In genomic region chr13:112335531-112335930, GRCm38 (mm10) we compare ENCODE assay signal across 13 mouse cellular contexts. TPM values are rescaled to one million over a fixed set of nuclear protein-coding genes. Genes with fewer than 3 reads are reported as not detected.
DNase-seq lines count a peak whose midpoint lies in the region; ATAC-seq and TF ChIP-seq lines count a peak whose summit lies in the region.
"Had no signal": no experiment of that assay in that cellular context is flagged by ENCODE, and none has a peak within 500 bp of the region (broad histone marks: within the 10 kb centered on the region; RNA-seq: fewer than 3 reads in every experiment).

No protein-coding gene starts in this region.

- H3K36me3 ChIP-seq in kidney, embryonic 14.5 days (ENCODE audit: control insufficient read depth, insufficient read depth, low read length): no peaks in the 10 kb centered on the region
- H3K36me3 ChIP-seq: limb, embryonic 10.5 days had no signal

- H3K27me3 ChIP-seq in kidney, embryonic 14.5 days (ENCODE audit: control insufficient read depth, insufficient read depth, low read length): no peaks in the 10 kb centered on the region
- H3K27me3 ChIP-seq: CH12.LX had no signal

- intact Hi-C loops in heart, postnatal 36 days (cut with DNase I): no loop called here

- no peak for TF ChIP-seq CTCF in lung, adult 2 months (IDR thresholded peaks at IDR 0.05; ENCODE audit: insufficient read depth, low read length)

- TF ChIP-seq POLR2A in lung, adult 2 months (IDR thresholded peaks at IDR 0.05; ENCODE audit: borderline replicate concordance, extremely low read depth, low read depth, low read length): no peak

- no peak overlapping the region for H3K9ac ChIP-seq in kidney, embryonic 14.5 days (ENCODE audit: low read depth, low read length)
- H3K9ac ChIP-seq: hindbrain, embryonic 14.5 days had no signal

- no peak overlapping the region for H3K4me3 ChIP-seq in kidney, embryonic 14.5 days (ENCODE audit: low read length)
- H3K4me3 ChIP-seq in lung, adult 2 months (replicated peaks; ENCODE audit: extremely low read depth, low read depth, low read length): no peak overlapping the region
- H3K4me3 ChIP-seq: limb, embryonic 10.5 days; myocyte had no signal

- H3K4me2 ChIP-seq in kidney, embryonic 14.5 days (replicated peaks; ENCODE audit: low read depth, low read length): no peak overlapping the region
- H3K4me2 ChIP-seq: hindbrain, embryonic 14.5 days had no signal

- H3K9me3 ChIP-seq in kidney, embryonic 14.5 days (ENCODE audit: control insufficient read depth, low read length): no peaks in the 10 kb centered on the region
- H3K9me3 ChIP-seq: limb, embryonic 10.5 days had no signal

- no peak for ATAC-seq in kidney, embryonic 14.5 days (ENCODE audit: low FRiP score, low TSS enrichment)

- H3K27ac ChIP-seq in kidney, embryonic 14.5 days (ENCODE audit: low read depth, low read length): no peak overlapping the region
- H3K27ac ChIP-seq: hindbrain, embryonic 14.5 days; limb, embryonic 10.5 days had no signal

- DNase-seq in kidney, adult 11 months: peak; percentile 56
- DNase-seq in lung, postnatal 36 days: peak; percentile 42
- DNase-seq in lung, adult 2 months: no peak
- DNase-seq in adrenal gland, postnatal 10 days: peak; percentile 80
- peak; percentile 56 to 63 for DNase-seq in heart, postnatal 36 days
- DNase-seq in frontal cortex, adult 2 months (ENCODE audit: extremely low spot score in 1 of 2, low spot score in 1 of 2): no peak
- DNase-seq: cerebellum, postnatal 36 days; thymus, postnatal 4 days had no signal

- H3K4me1 ChIP-seq in kidney, embryonic 14.5 days (ENCODE audit: control insufficient read depth, insufficient read depth, low read length): peaks cover 14% of the 10 kb centered on the region
- no peaks in the 10 kb centered on the region for H3K4me1 ChIP-seq in lung, adult 2 months (ENCODE audit: control insufficient read depth, insufficient read depth, low read length)

- WGBS in kidney, embryonic 14.5 days: 50% methylated on average over 3 of the region's 3 CpGs
- 43% methylated on average over 3 of the region's 3 CpGs for WGBS in lung, adult 2 months

RNA-seq across cellular contexts. Expression of gene Ankrd55, which starts 47.3 kb away (rescaled TPM):
- 0.34 and 0.71 TPM in 2 replicates for polyA plus RNA-seq in kidney, embryonic 14.5 days (2014; fragmentation: Nextera tagmentation; extraction: Ambion mirVana)
- polyA plus RNA-seq in lung, adult 2 months (2012; rRNA removed): 0.07 and 0.15 TPM in 2 replicates
- total RNA-seq in adrenal gland, postnatal 10 days (2021): 1 to 10 TPM; 2.3 to 3.7 TPM
- under 1 TPM; 0.92 to 1.00 TPM for total RNA-seq in heart, postnatal 36 days (2021)
- 3.8 and 4.5 TPM in 2 replicates for polyA plus RNA-seq in frontal cortex, adult 2 months (2012; rRNA removed)

Comparison
In these comparisons a context has a peak if more than half of its experiments do, and no peak if none do; other contexts are left out.
1. DNase-seq: peak in kidney, adult 11 months (single experiment), lung, postnatal 36 days (single experiment), adrenal gland, postnatal 10 days (single experiment) and heart, postnatal 36 days (2 of 2); none in lung, adult 2 months (single experiment) and frontal cortex, adult 2 months (0 of 2).